Mouse (Mus musculus) hindbrain, postnatal 0 days (tissue): Measurements from ENCODE around the gene Tom1l2. TPM values are rescaled to one million over a fixed set of nuclear protein-coding genes. Genes with fewer than 3 reads are reported as not detected.

Experiments
- ATAC-seq: fragments of 200-750 bp; cut with Nextera tagmentation; 2 replicates; pipeline ENCODE4 v1.8.0; 2017; ENCODE audit warnings: mild to moderate bottlenecking, moderate TSS enrichment, moderate library complexity
- DNase-seq: peaks from one replicate; pipeline ENCODE4 v3.0.0-alpha.2; 2015; ENCODE audit warnings: low spot score
- H3K27ac ChIP-seq: fragments of 300-500 bp; sonication (generic); 2 replicates; pipeline ENCODE4 v1.5.1; 2014; ENCODE audit warnings: mild to moderate bottlenecking
- H3K27me3 ChIP-seq: fragments of 300-500 bp; sonication (generic); 2 replicates; pipeline ENCODE4 v1.6.1; 2014; ENCODE audit warnings: low read length, mixed read lengths; ENCODE audit not compliant: insufficient read depth
- H3K36me3 ChIP-seq: fragments of 300-500 bp; sonication (generic); 2 replicates; pipeline ENCODE4 v1.6.1; 2014; ENCODE audit warnings: low read length, mixed read lengths; ENCODE audit not compliant: insufficient read depth
- H3K4me1 ChIP-seq: fragments of 300-500 bp; sonication (generic); 2 replicates; pipeline ENCODE4 v1.6.1; 2014; ENCODE audit warnings: antibody characterized with exemption, low read length, mixed read lengths; ENCODE audit not compliant: insufficient read depth
- H3K4me2 ChIP-seq: fragments of 300-500 bp; sonication (generic); 2 replicates; pipeline ENCODE4 v1.6.1; 2014; ENCODE audit warnings: low read depth, mild to moderate bottlenecking, low read length, moderate library complexity, mixed read lengths
- H3K4me3 ChIP-seq: fragments of 300-500 bp; sonication (generic); 2 replicates; pipeline ENCODE4 v1.5.1; 2014; ENCODE audit warnings: low read length
- H3K9ac ChIP-seq: fragments of 300-500 bp; sonication (generic); replicated peaks from 2 replicates; pipeline ENCODE4 v1.6.1; 2014; ENCODE audit warnings: mild to moderate bottlenecking, low read length, moderate library complexity, mixed read lengths
- H3K9me3 ChIP-seq: fragments of 300-500 bp; sonication (generic); 2 replicates; pipeline ENCODE4 v1.6.1; 2016; ENCODE audit warnings: low read length, mixed read lengths
- CTCF ChIP-seq: IDR thresholded peaks from 2 replicates; pipeline ENCODE4 v1.5.1; 2016; ENCODE audit warnings: antibody characterized with exemption, control low read depth, low read depth
- WGBS: fragments of 180-500 bp; shearing (Covaris S2); extraction: QIAGEN DNeasy Blood & Tissue Kit; methylation state at CpG from one replicate; pipeline ENCODE4 v1.1.7; 2014; 5-methylcytosine and 5-hydroxymethylcytosine counted together
- polyA plus RNA-seq: library from polyadenylated mRNA; unstranded; fragments of >200 nt; fragmentation: Nextera tagmentation; extraction: Ambion mirVana; gene quantifications from 2 replicates; pipeline ENCODE4 v1.2.1, GENCODE M21; 2015
- total RNA-seq: library from RNA; depleted of rRNA; stranded (reverse); fragments of >200 nt; gene quantifications from 2 replicates; pipeline ENCODE4 v1.2.3, GENCODE M21; 2014

Gene Tom1l2
- total and polyA plus RNA-seq, 2 experiments from 2014 or later: 48.2 to 124 TPM

DNA sequence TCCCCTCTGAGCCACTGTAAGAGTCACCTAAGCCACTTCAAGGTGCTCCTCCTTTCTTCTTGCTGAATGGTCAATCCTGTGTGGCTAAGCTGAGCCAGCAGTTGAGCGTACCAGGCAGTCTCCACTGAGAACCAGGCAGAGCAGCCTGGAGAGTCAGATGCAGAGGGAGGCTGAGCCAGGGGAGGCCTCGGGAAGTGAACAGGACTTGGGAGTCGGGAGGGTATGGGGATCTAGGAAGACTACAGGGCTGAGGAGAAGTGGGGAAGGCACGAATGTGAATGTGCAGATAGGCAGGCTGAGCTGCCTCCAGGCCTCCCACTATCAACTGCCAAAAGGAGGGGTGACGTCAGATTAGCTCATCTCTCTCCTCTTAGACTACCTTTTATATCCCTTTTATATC is 34.0 kb downstream of the Tom1l2 start:
- DNase-seq: no peak
- WGBS: 28% methylated on average over 5 of the region's 5 CpGs
- Histone ChIP-seq H3K9ac (0 out of 2 replicates have a peak overlapping the region, but pooled peaks have one; percentile 22), H3K27ac (peak overlapping the region; percentile 57), H3K36me3 (no peaks in the 10 kb centered on the region), H3K4me2 (no peak overlapping the region), H3K9me3 (no peaks in the 10 kb centered on the region), H3K27me3 (no peaks in the 10 kb centered on the region), H3K4me3 (no peak overlapping the region), H3K4me1 (peaks cover 10% of the 10 kb centered on the region; the same call in 1 of the 2 replicates)
- no peak for TF ChIP-seq CTCF
- ATAC-seq: no peak

DNA sequence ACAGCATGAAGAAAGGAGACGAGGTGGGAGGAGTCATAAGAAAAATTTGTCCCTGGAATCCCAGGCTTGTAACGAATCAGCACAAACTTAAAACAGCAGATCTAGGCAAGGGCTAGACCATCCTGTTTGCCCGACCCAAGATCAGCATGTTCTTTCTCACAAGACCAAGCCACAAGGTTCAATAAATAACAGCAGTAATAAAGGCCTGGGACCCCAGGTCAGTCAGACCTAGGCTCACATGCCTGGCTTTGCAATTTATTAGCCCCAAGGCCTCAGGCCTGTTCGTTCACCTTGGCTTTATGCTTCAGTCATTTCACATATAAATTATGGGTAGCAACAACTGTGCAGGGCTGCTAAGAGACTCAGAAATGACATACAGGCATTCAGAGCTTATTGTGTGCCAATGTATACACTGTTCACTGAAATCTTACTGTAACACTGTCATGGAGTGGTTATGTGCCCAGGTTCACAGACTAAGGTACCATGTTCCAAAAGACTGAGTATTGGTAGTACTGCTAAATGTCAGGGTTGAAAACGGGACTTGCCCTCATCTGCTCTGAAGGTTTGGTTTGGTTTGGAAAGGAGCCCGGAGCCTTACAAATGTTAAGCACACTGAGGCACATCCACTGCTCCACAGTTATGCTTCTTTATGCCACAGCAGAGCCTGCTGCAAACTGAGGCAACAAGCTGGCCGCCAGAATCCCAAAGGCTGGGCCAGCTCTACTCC is 35.2 kb downstream of the Tom1l2 start:
- no peaks in the 10 kb centered on the region for H3K27me3 ChIP-seq
- 0 out of 2 replicates have a peak overlapping the region, but pooled peaks have one; percentile 10 for H3K9ac ChIP-seq
- no peaks in the 10 kb centered on the region for H3K9me3 ChIP-seq
- DNase-seq (no peak), ATAC-seq (no peak)
- peaks cover 13% of the 10 kb centered on the region for H3K4me1 ChIP-seq
- no peak overlapping the region for H3K4me3 ChIP-seq
- no peak overlapping the region for H3K4me2 ChIP-seq
- 61% methylated on average over 7 of the region's 7 CpGs for WGBS
- no peak for TF ChIP-seq CTCF
- peak overlapping the region; percentile 32; the same call in 1 of the 2 replicates for H3K27ac ChIP-seq
- no peaks in the 10 kb centered on the region for H3K36me3 ChIP-seq

DNA sequence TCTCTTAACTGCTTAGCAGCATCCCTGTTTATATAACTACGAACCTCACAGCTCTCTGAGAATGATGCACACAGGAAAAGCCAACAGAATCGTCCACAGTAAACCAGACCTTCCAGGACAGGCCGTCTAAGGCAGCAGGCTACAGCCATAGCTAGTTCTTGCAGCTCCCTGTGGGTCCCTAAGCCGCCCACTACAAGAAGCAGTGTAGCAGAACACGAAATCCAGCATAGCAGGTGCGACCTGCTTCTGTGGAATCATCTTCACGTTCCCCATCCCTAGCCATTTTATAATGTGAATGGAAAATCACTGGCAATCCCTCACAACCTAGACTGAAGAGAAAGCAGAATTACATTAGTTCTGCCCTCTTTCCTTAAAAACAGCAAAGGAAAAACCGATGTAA is 35.8 kb downstream of the Tom1l2 start:
- DNase-seq (no peak), ATAC-seq (no peak)
- Histone ChIP-seq H3K4me1 (peaks cover 18% of the 10 kb centered on the region), H3K36me3 (no peaks in the 10 kb centered on the region), H3K9ac (0 out of 2 replicates have a peak overlapping the region, but pooled peaks have one; percentile 10), H3K4me2 (no peak overlapping the region), H3K4me3 (no peak overlapping the region), H3K9me3 (no peaks in the 10 kb centered on the region), H3K27ac (peak overlapping the region; percentile 5; the same call in 1 of the 2 replicates), H3K27me3 (no peaks in the 10 kb centered on the region)
- 57% methylated on average over 8 of the region's 8 CpGs for WGBS
- no peak for TF ChIP-seq CTCF

DNA sequence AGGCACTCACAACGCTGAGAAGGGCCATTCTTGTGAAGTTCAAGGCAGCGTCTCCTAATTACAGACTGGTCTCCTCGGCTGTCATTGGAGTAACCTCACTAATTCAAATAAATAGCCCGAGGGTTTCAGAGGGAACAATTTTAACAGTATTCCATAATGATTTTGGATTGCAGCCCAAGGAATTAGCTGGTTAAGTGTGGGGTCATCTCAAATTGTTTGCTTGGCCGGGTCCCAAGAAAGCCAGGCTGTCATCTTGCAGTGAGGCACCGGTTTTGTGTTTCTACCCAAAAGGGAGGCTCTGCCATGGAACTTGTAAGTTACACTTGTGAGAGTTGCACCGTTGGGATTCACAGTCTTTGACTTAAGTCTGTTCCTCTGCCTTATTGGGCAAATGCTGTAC is 36.5 kb downstream of the Tom1l2 start:
- DNase-seq: peak; percentile 59
- no peak overlapping the region for H3K9ac ChIP-seq
- no peaks in the 10 kb centered on the region for H3K27me3 ChIP-seq
- no peak overlapping the region for H3K4me3 ChIP-seq
- peaks cover 24% of the 10 kb centered on the region for H3K4me1 ChIP-seq
- H3K9me3 ChIP-seq: no peaks in the 10 kb centered on the region
- no peak for ATAC-seq
- H3K27ac ChIP-seq: no peak overlapping the region
- H3K36me3 ChIP-seq: no peaks in the 10 kb centered on the region
- H3K4me2 ChIP-seq: no peak overlapping the region
- no peak for TF ChIP-seq CTCF
- 25% methylated on average over 7 of the region's 7 CpGs for WGBS

DNA sequence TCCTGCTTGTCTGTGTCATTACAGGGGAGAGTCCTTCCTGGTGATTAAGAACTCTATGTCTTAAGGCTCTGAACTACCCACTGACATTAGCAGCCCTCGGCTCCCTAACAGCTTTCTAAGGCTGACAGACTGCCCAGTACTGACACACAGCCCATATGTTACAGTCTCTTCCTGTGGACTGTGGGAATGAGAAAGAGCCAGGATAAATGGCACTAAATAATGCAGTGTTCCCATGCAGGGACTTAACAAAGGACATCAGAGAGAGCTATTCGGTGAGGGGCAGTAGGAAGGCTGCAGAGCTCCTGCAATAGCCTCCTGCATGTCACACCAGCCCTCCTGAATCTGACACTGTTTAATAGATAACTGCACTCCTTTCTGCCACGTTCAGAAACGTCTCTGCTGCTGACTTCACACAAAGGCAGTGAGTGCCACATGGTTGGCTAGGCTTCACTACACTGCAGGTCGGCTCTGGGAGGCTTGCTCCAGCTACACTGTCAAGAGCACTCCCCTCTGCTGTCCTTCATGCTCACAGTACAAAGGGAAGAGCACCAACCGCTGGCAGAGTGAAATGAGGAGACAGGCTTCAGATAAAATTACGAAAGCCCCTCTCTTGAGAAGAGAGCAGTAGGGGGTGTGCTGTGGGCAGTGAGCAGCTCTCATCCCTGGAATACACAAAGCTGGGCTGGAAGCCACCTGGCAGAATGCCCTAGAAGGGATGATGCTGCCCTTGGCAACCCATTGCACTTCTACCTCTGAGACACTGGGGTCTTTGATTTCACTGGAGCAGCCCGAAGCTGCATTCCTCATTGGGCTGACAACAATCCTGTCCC is 41.5 kb downstream of the Tom1l2 start:
- Histone ChIP-seq H3K27me3 (no peaks in the 10 kb centered on the region), H3K9ac (peak overlapping the region; percentile 48), H3K4me2 (peak overlapping the region; percentile 29), H3K9me3 (no peaks in the 10 kb centered on the region), H3K4me3 (no peak overlapping the region), H3K4me1 (peaks cover 27% of the 10 kb centered on the region), H3K36me3 (no peaks in the 10 kb centered on the region), H3K27ac (peak overlapping the region; percentile 95)
- peak; percentile 96 for ATAC-seq
- WGBS: 3% methylated on average over 8 of the region's 8 CpGs
- peak; percentile 49; the same call in 1 of the 2 replicates for TF ChIP-seq CTCF
- DNase-seq: peak; percentile 97

DNA sequence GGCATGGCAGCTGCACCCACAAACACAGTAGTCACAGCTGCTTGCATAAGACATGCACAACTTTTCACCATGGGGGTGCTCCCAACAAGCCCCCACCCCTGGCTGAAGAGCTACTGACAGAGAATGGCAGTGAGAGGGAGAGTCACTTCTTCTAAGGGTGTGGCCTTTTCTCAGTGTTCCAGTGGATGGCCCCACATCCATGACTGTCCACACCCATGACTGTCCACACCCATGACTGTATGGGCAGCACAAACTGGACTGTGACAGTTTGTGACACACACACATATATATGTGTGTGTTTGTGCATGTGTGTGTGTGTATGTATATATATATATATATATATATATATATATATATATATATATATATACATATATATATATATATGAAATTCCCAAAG is 42.8 kb downstream of the Tom1l2 start:
- H3K27ac ChIP-seq: no peak overlapping the region
- no peak overlapping the region for H3K9ac ChIP-seq
- no peak for TF ChIP-seq CTCF
- no peak for ATAC-seq
- H3K4me1 ChIP-seq: peaks cover 27% of the 10 kb centered on the region
- no peaks in the 10 kb centered on the region for H3K27me3 ChIP-seq
- DNase-seq: no peak
- H3K9me3 ChIP-seq: no peaks in the 10 kb centered on the region
- no peaks in the 10 kb centered on the region for H3K36me3 ChIP-seq
- H3K4me2 ChIP-seq: no peak overlapping the region
- H3K4me3 ChIP-seq: no peak overlapping the region
